Mouse (Mus musculus) liver, postnatal 0 days (tissue): ENCODE results near the gene Comt. TPM values are rescaled to one million over a fixed set of nuclear protein-coding genes. Genes with fewer than 3 reads are reported as not detected.

Source experiments
- ATAC-seq: fragments of 200-750 bp; cut with Nextera tagmentation; 2 replicates; pipeline ENCODE4 v1.8.0; 2017; ENCODE audit warnings: mild to moderate bottlenecking, moderate library complexity
- DNase-seq: peaks from one replicate; pipeline ENCODE4 v3.0.0-alpha.2; 2016
- H3K27ac ChIP-seq: fragments of 300-500 bp; sonication (generic); 2 replicates; pipeline ENCODE4 v1.5.1; 2014; ENCODE audit warnings: antibody characterized with exemption, moderate library complexity, mild to moderate bottlenecking, low read depth
- H3K27me3 ChIP-seq: fragments of 300-500 bp; sonication (generic); 2 replicates; pipeline ENCODE4 v1.6.1; 2014; ENCODE audit warnings: low read length, control low read depth, mixed read lengths; ENCODE audit not compliant: insufficient read depth
- H3K36me3 ChIP-seq: fragments of 300-500 bp; sonication (generic); replicated peaks from 2 replicates; pipeline ENCODE4 v1.6.1; 2014; ENCODE audit warnings: mild to moderate bottlenecking, control low read depth, low read length, moderate library complexity, mixed read lengths; ENCODE audit not compliant: insufficient read depth
- H3K4me1 ChIP-seq: fragments of 300-500 bp; sonication (generic); 2 replicates; pipeline ENCODE4 v1.6.1; 2014; ENCODE audit warnings: antibody characterized with exemption, mild to moderate bottlenecking, control low read depth; ENCODE audit not compliant: insufficient read depth
- H3K4me2 ChIP-seq: fragments of 300-500 bp; sonication (generic); 2 replicates; pipeline ENCODE4 v1.6.1; 2014; ENCODE audit warnings: low read depth, mild to moderate bottlenecking, low read length, moderate library complexity, mixed read lengths
- H3K4me3 ChIP-seq: fragments of 300-500 bp; sonication (generic); 2 replicates; pipeline ENCODE4 v1.5.1; 2014; ENCODE audit warnings: low read depth, low read length
- H3K9ac ChIP-seq: fragments of 300-500 bp; sonication (generic); replicated peaks from 2 replicates; pipeline ENCODE4 v1.6.1; 2014; ENCODE audit warnings: mild to moderate bottlenecking, moderate library complexity
- H3K9me3 ChIP-seq: fragments of 300-500 bp; sonication (generic); 2 replicates; pipeline ENCODE4 v1.6.1; 2016; ENCODE audit warnings: mild to moderate bottlenecking, control low read depth, low read length, mixed read lengths
- CTCF ChIP-seq: sonication (generic); IDR thresholded peaks from 2 replicates; pipeline ENCODE4 v1.5.1; 2016; ENCODE audit warnings: antibody characterized with exemption, low read depth
- EP300 ChIP-seq: IDR thresholded peaks from 2 replicates; pipeline ENCODE4 v1.6.1; 2016; ENCODE audit warnings: antibody characterized with exemption, low read depth, mild to moderate bottlenecking
- whole genome bisulfite sequencing: fragments of 180-500 bp; shearing (Covaris S2); extraction: QIAGEN DNeasy Blood & Tissue Kit; methylation state at CpG from one replicate; pipeline ENCODE4 v1.1.7; 2014; ENCODE audit not compliant: insufficient replicate concordance; 5-methylcytosine and 5-hydroxymethylcytosine counted together
- polyA plus RNA-seq: library from polyadenylated mRNA; unstranded; fragments of >200 nt; fragmentation: Nextera tagmentation; extraction: Ambion mirVana; gene quantifications from 2 replicates; pipeline ENCODE4 v1.2.1, GENCODE M21; 2015

Comt gene
- polyA plus RNA-seq, 1 experiment from 2014 or later, result 125 TPM

DNA sequence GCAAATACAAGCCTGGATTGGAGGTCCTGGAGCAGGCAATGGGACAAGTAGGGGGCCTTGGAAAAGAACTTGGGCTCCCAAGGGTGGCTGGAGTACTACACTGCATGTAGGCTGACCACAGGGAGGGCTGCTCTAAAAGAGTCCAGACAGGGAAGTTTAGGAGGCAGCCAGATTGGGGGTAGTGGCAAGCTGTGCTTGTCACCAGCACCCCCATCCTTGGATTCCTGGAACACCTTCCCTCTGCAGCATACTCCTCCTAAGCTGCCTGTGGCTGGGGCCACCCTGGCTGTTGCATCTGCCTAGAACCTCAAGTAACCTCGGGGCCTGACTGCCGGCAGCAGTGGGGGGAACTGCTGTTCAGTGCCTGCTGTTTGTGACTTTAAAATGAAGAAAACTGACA is 20.8 kb downstream of the Comt start:
- Histone ChIP-seq H3K27ac (peak overlapping the region; percentile 52; the same call in 1 of the 2 replicates), H3K36me3 (peaks cover 54% of the 10 kb centered on the region), H3K27me3 (no peaks in the 10 kb centered on the region), H3K9me3 (no peaks in the 10 kb centered on the region), H3K4me2 (no peak overlapping the region), H3K9ac (0 out of 2 replicates have a peak overlapping the region, but pooled peaks have one; percentile 26), H3K4me3 (no peak overlapping the region), H3K4me1 (peaks cover 13% of the 10 kb centered on the region)
- ATAC-seq (peak; percentile 22), DNase-seq (no peak)
- TF ChIP-seq EP300, result no peak
- TF ChIP-seq CTCF, result no peak
- WGBS, result 67% methylated on average over 2 of the region's 2 CpGs

DNA sequence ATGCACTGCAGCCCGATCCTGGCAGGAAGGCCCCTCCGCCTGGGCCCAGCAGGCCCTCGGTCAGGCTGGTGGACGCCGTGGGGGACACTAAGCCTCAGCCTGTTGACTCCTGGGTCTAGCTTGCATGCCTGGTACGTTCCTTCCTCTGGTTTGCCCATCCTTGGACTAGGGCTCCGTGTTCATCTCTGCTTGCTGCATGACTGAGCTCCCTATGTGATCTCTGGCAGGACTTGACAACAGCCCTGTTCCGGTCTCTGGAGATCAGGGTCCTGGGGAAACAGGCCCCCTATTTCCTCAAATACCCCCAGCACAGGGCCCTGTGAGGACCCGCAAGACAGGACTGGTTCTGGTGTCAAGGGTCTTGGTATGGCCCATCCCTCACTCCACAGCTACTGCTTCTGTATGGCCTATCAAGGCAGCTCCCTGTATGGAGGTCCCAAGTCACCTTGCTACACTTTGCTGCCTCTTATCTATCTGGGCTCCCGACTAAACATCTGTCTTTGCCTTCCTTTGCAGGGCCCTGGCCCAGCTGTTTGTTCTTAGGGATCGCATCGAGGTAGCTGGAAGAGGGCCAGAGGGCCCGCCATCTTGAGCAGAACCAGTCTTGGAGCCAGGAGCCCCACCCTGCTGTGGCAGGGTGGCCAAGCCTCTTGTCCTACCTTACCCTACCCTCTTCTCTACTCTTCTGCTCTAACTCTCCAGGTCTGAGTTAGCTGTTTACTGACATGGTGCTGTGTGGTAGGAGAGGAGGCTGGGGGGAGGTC is 21.4 kb downstream of the Comt start:
- Histone ChIP-seq H3K4me2 (no peak overlapping the region), H3K27ac (peak overlapping the region; percentile 52; the same call in 1 of the 2 replicates), H3K4me1 (peaks cover 13% of the 10 kb centered on the region), H3K36me3 (peaks cover 48% of the 10 kb centered on the region), H3K27me3 (no peaks in the 10 kb centered on the region), H3K9me3 (no peaks in the 10 kb centered on the region), H3K4me3 (no peak overlapping the region), H3K9ac (0 out of 2 replicates have a peak overlapping the region, but pooled peaks have one; percentile 26)
- no peak for TF ChIP-seq CTCF
- TF ChIP-seq EP300, result peak; percentile 53; the same call in 1 of the 2 replicates
- ATAC-seq, result peak; percentile 69
- DNase-seq, result peak; percentile 59
- WGBS, result 75% methylated on average over 13 of the region's 13 CpGs

DNA sequence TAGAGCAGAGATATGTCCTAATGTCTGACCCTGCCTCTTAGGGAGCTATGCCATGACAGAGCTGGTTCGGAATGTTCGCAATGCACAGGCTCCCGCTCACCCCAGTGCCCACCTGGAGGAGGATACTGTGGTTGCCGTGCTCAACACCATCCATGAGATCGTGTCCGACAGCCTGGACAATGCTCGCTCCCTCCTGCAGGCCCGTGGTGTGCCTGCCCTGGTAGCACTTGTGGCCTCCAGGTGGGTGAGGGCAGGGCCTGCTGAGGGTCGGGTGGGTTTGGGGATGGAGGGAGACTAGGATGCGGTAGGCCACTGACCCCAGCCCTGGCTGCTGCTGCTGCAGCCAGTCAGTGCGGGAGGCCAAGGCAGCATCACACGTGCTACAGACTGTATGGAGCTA is 23.4 kb downstream of the Comt start:
- TF ChIP-seq CTCF (no peak), EP300 (no peak)
- no peak for ATAC-seq
- 87% methylated on average over 12 of the region's 12 CpGs for WGBS
- Histone ChIP-seq H3K4me1 (peaks cover 13% of the 10 kb centered on the region), H3K36me3 (peaks cover 32% of the 10 kb centered on the region), H3K4me2 (no peak overlapping the region), H3K9me3 (no peaks in the 10 kb centered on the region), H3K27ac (no peak overlapping the region), H3K4me3 (no peak overlapping the region), H3K9ac (no peak overlapping the region), H3K27me3 (no peaks in the 10 kb centered on the region)
- no peak for DNase-seq

DNA sequence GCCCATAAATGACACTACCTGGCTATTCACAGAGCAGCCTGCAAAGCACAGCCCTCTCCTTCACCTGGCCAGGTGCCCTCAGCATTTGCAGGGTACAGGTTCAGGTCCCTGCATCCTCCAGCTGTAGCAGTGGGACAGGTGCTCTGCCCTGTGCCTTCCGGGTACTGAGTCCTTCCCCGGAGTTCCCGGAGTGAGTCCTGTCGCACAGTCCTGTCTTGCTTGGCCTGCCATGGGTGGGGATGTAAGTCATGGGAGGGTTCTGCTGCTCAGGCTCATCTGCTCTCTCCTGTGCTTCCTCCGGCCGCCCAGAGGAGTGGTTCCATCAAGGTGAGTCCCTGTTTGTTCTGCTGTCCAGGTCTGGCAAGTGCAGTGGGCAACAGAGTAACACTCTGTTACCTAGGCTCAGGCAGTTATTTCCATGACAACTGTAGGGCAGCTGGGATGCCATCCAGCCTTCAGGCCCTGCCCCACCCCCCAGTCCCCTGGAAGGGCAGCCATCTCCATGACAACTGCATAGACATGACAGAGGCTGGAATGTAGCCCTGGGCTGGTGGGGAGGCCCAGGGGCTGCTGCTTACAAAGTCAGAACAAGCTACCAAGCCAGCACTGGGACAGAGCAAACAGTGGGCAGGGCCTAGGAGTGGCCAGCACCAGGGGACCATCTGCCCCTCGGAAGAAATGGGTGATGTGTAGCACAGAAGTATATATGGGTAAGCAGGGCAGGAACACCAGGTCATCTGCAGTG is 26.0 kb downstream of the Comt start:
- peaks cover 7% of the 10 kb centered on the region for H3K4me1 ChIP-seq
- peaks cover 33% of the 10 kb centered on the region for H3K36me3 ChIP-seq
- no peak overlapping the region for H3K4me3 ChIP-seq
- no peak for ATAC-seq
- TF ChIP-seq EP300, result no peak
- TF ChIP-seq CTCF, result no peak
- DNase-seq, result no peak
- WGBS, result 72% methylated on average over 7 of the region's 7 CpGs
- H3K4me2 ChIP-seq, result no peak overlapping the region
- H3K9me3 ChIP-seq, result no peaks in the 10 kb centered on the region
- no peak overlapping the region for H3K27ac ChIP-seq
- no peaks in the 10 kb centered on the region for H3K27me3 ChIP-seq
- H3K9ac ChIP-seq, result no peak overlapping the region

DNA sequence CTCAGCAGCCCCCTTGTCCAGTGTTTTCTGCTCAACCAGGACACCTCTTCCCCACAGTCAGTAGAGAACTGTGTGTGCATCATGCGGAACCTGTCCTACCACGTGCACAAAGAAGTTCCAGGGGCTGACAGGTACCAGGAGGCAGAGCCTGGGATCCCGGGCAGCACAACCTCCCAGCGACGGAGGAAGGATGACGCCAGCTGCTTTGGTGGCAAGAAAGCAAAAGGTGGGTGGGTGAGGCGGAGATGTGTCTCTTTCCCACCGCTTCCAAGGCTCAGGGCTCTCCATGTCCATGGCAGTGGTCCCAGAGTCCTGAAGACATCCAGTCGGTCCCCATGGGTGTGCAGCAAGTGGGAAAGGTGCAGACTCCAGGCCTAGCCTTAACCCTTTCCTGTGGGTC is 26.6 kb downstream of the Comt start:
- H3K36me3 ChIP-seq, result peaks cover 33% of the 10 kb centered on the region
- DNase-seq, result no peak

DNA sequence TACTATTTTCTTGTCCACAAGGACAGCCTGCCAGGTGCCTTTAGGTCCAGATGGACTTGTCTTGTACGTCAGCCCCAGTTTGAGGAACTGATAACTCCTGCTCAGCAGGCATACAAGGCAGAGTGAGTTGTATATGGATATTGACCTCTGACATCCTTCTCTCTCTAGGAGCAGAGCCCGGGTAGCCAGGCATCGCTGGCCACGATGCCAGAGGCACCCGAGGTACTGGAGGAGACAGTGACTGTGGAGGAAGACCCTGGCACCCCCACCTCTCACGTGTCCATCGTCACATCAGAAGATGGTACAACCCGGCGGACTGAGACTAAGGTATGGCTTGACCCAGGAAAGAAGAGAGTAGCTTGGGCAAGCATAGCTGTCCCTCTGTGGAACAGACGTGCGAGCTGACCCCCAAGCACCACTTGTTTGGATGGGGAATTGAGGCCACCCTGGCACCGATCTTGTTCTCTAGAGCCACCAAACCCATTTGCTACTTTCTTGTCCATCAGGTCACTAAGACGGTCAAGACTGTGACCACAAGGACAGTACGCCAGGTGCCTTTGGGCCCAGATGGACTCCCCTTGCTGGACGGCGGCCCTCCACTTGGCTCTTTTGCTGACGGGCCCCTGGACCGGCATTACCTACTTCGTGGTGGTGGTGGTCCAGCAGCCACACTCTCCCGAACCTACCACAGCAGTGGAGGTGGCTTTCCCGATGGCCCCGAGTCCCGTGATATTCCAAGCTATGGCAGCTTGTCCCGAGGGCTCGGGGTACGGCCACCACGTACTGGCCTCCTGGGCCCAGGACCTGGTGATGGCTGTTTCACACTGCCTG is 29.6 kb downstream of the Comt start:
- DNase-seq, result no peak
- no peak overlapping the region for H3K27ac ChIP-seq
- no peak overlapping the region for H3K4me2 ChIP-seq
- TF ChIP-seq EP300, result no peak
- TF ChIP-seq CTCF, result no peak
- peaks cover 17% of the 10 kb centered on the region for H3K36me3 ChIP-seq
- no peak overlapping the region for H3K4me3 ChIP-seq
- ATAC-seq, result no peak
- peaks cover 22% of the 10 kb centered on the region for H3K4me1 ChIP-seq
- 91% methylated on average over 27 of the region's 27 CpGs for WGBS
- H3K9me3 ChIP-seq, result no peaks in the 10 kb centered on the region
- H3K27me3 ChIP-seq, result no peaks in the 10 kb centered on the region
- no peak overlapping the region for H3K9ac ChIP-seq

More for the DNA sequence above, 26.6 kb downstream of the Comt start:
- Histone ChIP-seq H3K4me3 (no peak overlapping the region), H3K27me3 (no peaks in the 10 kb centered on the region), H3K27ac (no peak overlapping the region), H3K4me1 (0 out of 2 replicates have a peak, but pooled peaks cover 2% of the 10 kb centered on the region), H3K4me2 (no peak overlapping the region), H3K9ac (no peak overlapping the region), H3K9me3 (no peaks in the 10 kb centered on the region)
- no peak for ATAC-seq
- WGBS, result 77% methylated on average over 9 of the region's 9 CpGs
- TF ChIP-seq EP300 (no peak), CTCF (no peak)
